Mouse (Mus musculus) ES-Bruce4 (cell line): ENCODE results near the gene Taok2.
"Not testable (repeated sequence)": the region's sequence is repeated elsewhere in the genome, so short reads cannot be mapped to it uniquely, and the experiment has no call there.

ENCODE experiments used
- CTCF ChIP-seq: IDR thresholded peaks from one replicate; pipeline ENCODE4 v1.8.1; 2011; ENCODE audit warnings: low read depth, low read length
- POLR2A ChIP-seq: IDR thresholded peaks from one replicate; pipeline ENCODE4 v1.8.1; 2011; ENCODE audit warnings: low read length; ENCODE audit not compliant: insufficient read depth

GRCm38 (mm10) chr7:126918356-126918755 is 33.9 kb upstream of the Taok2 start:
- not testable (repeated sequence) for TF ChIP-seq CTCF, POLR2A
